Mouse (Mus musculus) neural tube, embryonic 11.5 days (tissue): ENCODE measurements at regions not wholly inside any gene's neighbourhood (a gene's known extent, or its start where the extent isn't known, plus 50 kb on each side); places are given as distances from the start of the nearest gene placed in this dataset.

ENCODE experiments used
- ATAC-seq: fragments of 200-750 bp; cut with Nextera tagmentation; 2 replicates; pipeline ENCODE4 v1.8.0; 2017; ENCODE audit warnings: moderate number of reproducible peaks, mild to moderate bottlenecking, moderate TSS enrichment, moderate library complexity; ENCODE audit not compliant: insufficient read depth, low FRiP score, low TSS enrichment
- DNase-seq: peaks from one replicate; pipeline ENCODE4 v3.0.0-alpha.2; 2015; ENCODE audit warnings: low spot score
- H3K27ac ChIP-seq: fragments of 300-500 bp; sonication (generic); 2 replicates; pipeline ENCODE4 v1.5.1; 2014; ENCODE audit warnings: low read depth, mild to moderate bottlenecking, low read length
- H3K27me3 ChIP-seq: fragments of 300-500 bp; sonication (generic); 2 replicates; pipeline ENCODE4 v1.6.1; 2014; ENCODE audit warnings: mild to moderate bottlenecking, low read length, mixed read lengths; ENCODE audit not compliant: control insufficient read depth, insufficient read depth
- H3K36me3 ChIP-seq: fragments of 300-500 bp; sonication (generic); 2 replicates; pipeline ENCODE4 v1.6.1; 2014; ENCODE audit warnings: mild to moderate bottlenecking, low read length, moderate library complexity, mixed read lengths; ENCODE audit not compliant: control insufficient read depth, insufficient read depth
- H3K4me1 ChIP-seq: fragments of 300-500 bp; sonication (generic); 2 replicates; pipeline ENCODE4 v1.6.1; 2014; ENCODE audit warnings: low read length, mixed read lengths; ENCODE audit not compliant: control insufficient read depth, insufficient read depth
- H3K4me2 ChIP-seq: fragments of 300-500 bp; sonication (generic); 2 replicates; pipeline ENCODE4 v1.6.1; 2014; ENCODE audit warnings: low read depth, mild to moderate bottlenecking, moderate library complexity
- H3K4me3 ChIP-seq: fragments of 300-500 bp; sonication (generic); 2 replicates; pipeline ENCODE4 v1.5.1; 2014; ENCODE audit warnings: low read depth, low read length
- H3K9ac ChIP-seq: fragments of 300-500 bp; sonication (generic); 2 replicates; pipeline ENCODE4 v1.6.1; 2014; ENCODE audit warnings: mild to moderate bottlenecking, low read length
- H3K9me3 ChIP-seq: fragments of 300-500 bp; sonication (generic); 2 replicates; pipeline ENCODE4 v1.6.1; 2016; ENCODE audit warnings: low read length; ENCODE audit not compliant: control insufficient read depth
- WGBS: fragments of 180-500 bp; shearing (Covaris S2); extraction: QIAGEN DNeasy Blood & Tissue Kit; methylation state at CpG from one replicate; pipeline ENCODE4 v1.1.7; 2014; 5-methylcytosine and 5-hydroxymethylcytosine counted together

GRCm38 (mm10) chr12:12825842-12826241, 115.9 kb downstream of the Mycn start:
- WGBS: 89% methylated on average over 5 of the region's 5 CpGs
- H3K9ac ChIP-seq: no peak overlapping the region
- H3K4me3 ChIP-seq: no peak overlapping the region
- no peak for ATAC-seq
- 0 out of 2 replicates have a peak, but pooled peaks cover 10% of the 10 kb centered on the region for H3K4me1 ChIP-seq
- no peaks in the 10 kb centered on the region for H3K27me3 ChIP-seq
- H3K27ac ChIP-seq: no peak overlapping the region
- no peaks in the 10 kb centered on the region for H3K36me3 ChIP-seq
- H3K9me3 ChIP-seq: no peaks in the 10 kb centered on the region
- no peak for DNase-seq
- H3K4me2 ChIP-seq: no peak overlapping the region

GRCm38 (mm10) chr12:12821473-12821872, 120.2 kb downstream of the Mycn start:
- H3K4me3 ChIP-seq: no peak overlapping the region
- ATAC-seq (no peak), DNase-seq (no peak)
- H3K36me3 ChIP-seq: no peaks in the 10 kb centered on the region
- no peak overlapping the region for H3K27ac ChIP-seq
- H3K4me2 ChIP-seq: no peak overlapping the region
- WGBS: 74% methylated on average over 7 of the region's 7 CpGs
- no peaks in the 10 kb centered on the region for H3K4me1 ChIP-seq
- H3K27me3 ChIP-seq: no peaks in the 10 kb centered on the region
- H3K9ac ChIP-seq: no peak overlapping the region
- H3K9me3 ChIP-seq: no peaks in the 10 kb centered on the region

GRCm38 (mm10) chr12:12820668-12821351, 120.9 kb downstream of the Mycn start:
- Histone ChIP-seq H3K9me3 (no peaks in the 10 kb centered on the region), H3K36me3 (no peaks in the 10 kb centered on the region), H3K27ac (no peak overlapping the region), H3K4me2 (no peak overlapping the region), H3K27me3 (no peaks in the 10 kb centered on the region), H3K4me3 (no peak overlapping the region), H3K4me1 (no peaks in the 10 kb centered on the region), H3K9ac (no peak overlapping the region)
- WGBS: 97% methylated on average over 2 of the region's 2 CpGs
- ATAC-seq (no peak), DNase-seq (no peak)

- H3K4me2 ChIP-seq: no peak overlapping the region
- H3K36me3 ChIP-seq: no peaks in the 10 kb centered on the region
- DNase-seq: no peak
- no peaks in the 10 kb centered on the region for H3K9me3 ChIP-seq
- H3K9ac ChIP-seq: no peak overlapping the region
- WGBS: 74% methylated on average over 5 of the region's 5 CpGs
- H3K4me3 ChIP-seq: no peak overlapping the region
- H3K27ac ChIP-seq: no peak overlapping the region
- no peak for ATAC-seq
- H3K27me3 ChIP-seq: no peaks in the 10 kb centered on the region
- no peaks in the 10 kb centered on the region for H3K4me1 ChIP-seq
These were observed 122.0 kb downstream of the Mycn start for GRCm38 (mm10) chr12:12819746-12820145.

- no peak overlapping the region for H3K4me2 ChIP-seq
- WGBS: 57% methylated on average over 5 of the region's 5 CpGs
- H3K27ac ChIP-seq: no peak overlapping the region
- H3K27me3 ChIP-seq: no peaks in the 10 kb centered on the region
- peaks cover 18% of the 10 kb centered on the region for H3K4me1 ChIP-seq
- ATAC-seq (no peak), DNase-seq (no peak)
- no peak overlapping the region for H3K9ac ChIP-seq
- H3K9me3 ChIP-seq: no peaks in the 10 kb centered on the region
- H3K4me3 ChIP-seq: no peak overlapping the region
- H3K36me3 ChIP-seq: no peaks in the 10 kb centered on the region
These were observed 127.0 kb downstream of the Mycn start for GRCm38 (mm10) chr12:12814693-12815092.

- WGBS: 27% methylated on average over 6 of the region's 6 CpGs
These were observed 128.8 kb downstream of the Mycn start for GRCm38 (mm10) chr12:12812873-12813272.

GRCm38 (mm10) chr12:12810943-12811342, 130.8 kb downstream of the Mycn start:
- Histone ChIP-seq H3K27ac (peak overlapping the region; percentile 3; the same call in 1 of the 2 replicates), H3K27me3 (no peaks in the 10 kb centered on the region), H3K4me1 (peaks cover 19% of the 10 kb centered on the region), H3K9me3 (no peaks in the 10 kb centered on the region), H3K4me3 (no peak overlapping the region), H3K4me2 (peak overlapping the region; percentile 15), H3K36me3 (no peaks in the 10 kb centered on the region), H3K9ac (no peak overlapping the region)
- 3% methylated on average over 7 of the region's 7 CpGs for WGBS
- DNase-seq: peak; percentile 35
- no peak; the same call in 1 of the 2 replicates for ATAC-seq

More at GRCm38 (mm10) chr12:12812873-12813272, 128.8 kb downstream of the Mycn start:
- Histone ChIP-seq H3K4me3 (no peak overlapping the region), H3K9ac (no peak overlapping the region), H3K4me2 (no peak overlapping the region), H3K4me1 (peaks cover 19% of the 10 kb centered on the region), H3K9me3 (no peaks in the 10 kb centered on the region), H3K27ac (peak overlapping the region; percentile 58), H3K36me3 (no peaks in the 10 kb centered on the region), H3K27me3 (no peaks in the 10 kb centered on the region)
- ATAC-seq: peak; percentile 77
- DNase-seq: peak; percentile 80

- peak; percentile 18; the same call in 1 of the 2 replicates for ATAC-seq
- Histone ChIP-seq H3K9ac (peak overlapping the region; percentile 35; the same call in 1 of the 2 replicates), H3K27me3 (no peaks in the 10 kb centered on the region), H3K36me3 (no peaks in the 10 kb centered on the region), H3K4me2 (peak overlapping the region; percentile 15), H3K9me3 (no peaks in the 10 kb centered on the region), H3K4me1 (peaks cover 19% of the 10 kb centered on the region), H3K4me3 (no peak overlapping the region), H3K27ac (peak overlapping the region; percentile 3; the same call in 1 of the 2 replicates)
- WGBS: under 1% methylated on average over 16 of the region's 16 CpGs
- peak; percentile 66 for DNase-seq
These were observed 131.4 kb downstream of the Mycn start for GRCm38 (mm10) chr12:12810159-12810885.

GRCm38 (mm10) chr12:12808120-12808519, 133.6 kb downstream of the Mycn start:
- 89% methylated on average over 5 of the region's 5 CpGs for WGBS
- Histone ChIP-seq H3K36me3 (no peaks in the 10 kb centered on the region), H3K9ac (no peak overlapping the region), H3K4me2 (no peak overlapping the region), H3K27ac (no peak overlapping the region), H3K27me3 (no peaks in the 10 kb centered on the region), H3K4me3 (no peak overlapping the region), H3K4me1 (peaks cover 19% of the 10 kb centered on the region), H3K9me3 (no peaks in the 10 kb centered on the region)
- ATAC-seq (no peak), DNase-seq (no peak)
